Mouse (Mus musculus) MEL (cell line): ENCODE measurements around the gene Lrtm1. TPM values are rescaled to one million over a fixed set of nuclear protein-coding genes. Genes with fewer than 3 reads are reported as not detected.

Source experiments
- DNase-seq: peaks from one replicate; pipeline ENCODE4 v3.0.0; 2011; ENCODE audit warnings: low read depth, low spot score
- H3K27ac ChIP-seq: 2 replicates; pipeline ENCODE4 v1.5.1; 2012; ENCODE audit warnings: low read depth, mild to moderate bottlenecking, control low read depth, low read length, moderate library complexity; ENCODE audit not compliant: control insufficient read depth
- H3K27me3 ChIP-seq, 2 experiments: fragments of 150-350 bp in 1 of 2; sonication (generic) in 1 of 2; 2 replicates each; pipeline ENCODE4 v1.6.1; 2012; ENCODE audit warnings: low read length in 2 of 2, mild to moderate bottlenecking in 2 of 2, improper control_type of control experiment in 1 of 2, moderate library complexity in 1 of 2; ENCODE audit not compliant: insufficient read depth in 2 of 2, control insufficient read depth in 1 of 2
- H3K36me3 ChIP-seq, 2 experiments: 2 replicates each; pipeline ENCODE4 v1.6.1; 2012 to 2014; ENCODE audit warnings: low read length in 2 of 2, improper control_type of control experiment in 1 of 2, inconsistent platforms in 1 of 2, mild to moderate bottlenecking in 1 of 2; ENCODE audit not compliant: insufficient read depth in 2 of 2, control insufficient read depth in 1 of 2
- H3K4me1 ChIP-seq, 2 experiments: fragments of 150-350 bp in 1 of 2; sonication (generic) in 1 of 2; 2 replicates each; pipeline ENCODE4 v1.6.1; 2012; ENCODE audit warnings: low read length in 2 of 2, improper control_type of control experiment in 1 of 2, mild to moderate bottlenecking in 1 of 2; ENCODE audit not compliant: insufficient read depth in 2 of 2, control insufficient read depth in 1 of 2
- H3K4me3 ChIP-seq, 2 experiments: fragments of 150-350 bp in 1 of 2; sonication (generic) in 1 of 2; 2 replicates each; pipeline ENCODE4 v1.5.1; 2012; ENCODE audit warnings: low read depth in 2 of 2, low read length in 2 of 2, mild to moderate bottlenecking in 2 of 2, moderate library complexity in 2 of 2, control low read depth in 1 of 2, improper control_type of control experiment in 1 of 2; ENCODE audit not compliant: control insufficient read depth in 1 of 2, insufficient read depth in 1 of 2
- H3K79me2 ChIP-seq: 2 replicates; pipeline ENCODE4 v1.6.1; 2012; ENCODE audit warnings: mild to moderate bottlenecking, low read length, moderate library complexity; ENCODE audit not compliant: control insufficient read depth, poor library complexity, insufficient read depth
- H3K9ac ChIP-seq: 2 replicates; pipeline ENCODE4 v1.6.1; 2012; ENCODE audit warnings: low read depth, mild to moderate bottlenecking, control low read depth, low read length, moderate library complexity; ENCODE audit not compliant: control insufficient read depth, poor library complexity, severe bottlenecking
- H3K9me3 ChIP-seq: fragments of 150-350 bp; sonication (generic); replicated peaks from 2 replicates; pipeline ENCODE4 v1.6.1; 2012; ENCODE audit warnings: mild to moderate bottlenecking, low read length, improper control_type of control experiment, moderate library complexity; ENCODE audit not compliant: insufficient read depth
- CHD1 ChIP-seq: IDR thresholded peaks from 2 replicates; pipeline ENCODE4 v1.6.1; 2012; ENCODE audit warnings: low read depth, mild to moderate bottlenecking, inconsistent platforms, low read length, improper control_type of control experiment
- EP300 ChIP-seq, 2 experiments: IDR thresholded peaks; 2 replicates each; pipeline ENCODE4 v1.6.1; 2011; ENCODE audit warnings: improper control_type of control experiment in 2 of 2, low read length in 2 of 2, low read depth in 1 of 2, mild to moderate bottlenecking in 1 of 2
- ETS1 ChIP-seq: IDR thresholded peaks from 2 replicates; pipeline ENCODE4 v1.6.1; 2012; ENCODE audit warnings: low read depth, mild to moderate bottlenecking, inconsistent platforms, low read length, improper control_type of control experiment, moderate library complexity
- GATA1 ChIP-seq: IDR thresholded peaks from 2 replicates; pipeline ENCODE4 v1.6.1; 2011; ENCODE audit warnings: low read depth, low read length, improper control_type of control experiment
- JUND ChIP-seq: IDR thresholded peaks from 2 replicates; pipeline ENCODE4 v1.6.1; 2011; ENCODE audit warnings: low read depth, mild to moderate bottlenecking, improper control_type of control experiment, low read length
- MAFK ChIP-seq: IDR thresholded peaks from 2 replicates; pipeline ENCODE4 v1.6.1; 2011; ENCODE audit warnings: low read depth, mild to moderate bottlenecking, low read length, improper control_type of control experiment, borderline replicate concordance
- MYC ChIP-seq: IDR thresholded peaks from 2 replicates; pipeline ENCODE4 v1.6.1; 2011; ENCODE audit warnings: low read depth, mild to moderate bottlenecking, low read length, improper control_type of control experiment, moderate library complexity
- RCOR1 ChIP-seq: IDR thresholded peaks from 2 replicates; pipeline ENCODE4 v1.6.1; 2012; ENCODE audit warnings: low read depth, mild to moderate bottlenecking, inconsistent platforms, low read length, improper control_type of control experiment
- TBP ChIP-seq: IDR thresholded peaks from 2 replicates; pipeline ENCODE4 v1.8.0; 2011; ENCODE audit warnings: low read depth, low read length, improper control_type of control experiment
- TCF12 ChIP-seq: IDR thresholded peaks from 2 replicates; pipeline ENCODE4 v1.6.1; 2014; ENCODE audit warnings: low read depth, mild to moderate bottlenecking, inconsistent platforms, low read length, improper control_type of control experiment, moderate library complexity
- UBTF ChIP-seq: IDR thresholded peaks from 2 replicates; pipeline ENCODE4 v1.6.1; 2012; ENCODE audit warnings: low read depth, mild to moderate bottlenecking, inconsistent platforms, low read length, improper control_type of control experiment, moderate library complexity, borderline replicate concordance; ENCODE audit not compliant: insufficient read depth
- USF1 ChIP-seq: IDR thresholded peaks from 2 replicates; pipeline ENCODE4 v1.6.1; 2014; ENCODE audit warnings: low read depth, mild to moderate bottlenecking, inconsistent platforms, low read length, improper control_type of control experiment, moderate library complexity
- ZC3H11A ChIP-seq: IDR thresholded peaks from 2 replicates; pipeline ENCODE4 v1.6.1; 2012; ENCODE audit warnings: low read depth, mild to moderate bottlenecking, inconsistent platforms, low read length, improper control_type of control experiment
- ZKSCAN1 ChIP-seq: IDR thresholded peaks from 2 replicates; pipeline ENCODE4 v1.6.1; 2012; ENCODE audit warnings: low read depth, mild to moderate bottlenecking, inconsistent platforms, low read length, improper control_type of control experiment, moderate library complexity
- ZNF384 ChIP-seq: IDR thresholded peaks from 2 replicates; pipeline ENCODE4 v1.6.1; 2012; ENCODE audit warnings: low read depth, mild to moderate bottlenecking, inconsistent platforms, low read length, improper control_type of control experiment
- polyA plus RNA-seq, 2 experiments: library from polyadenylated mRNA; stranded (reverse) in 1 of 2; unstranded in 1 of 2; fragments of >175 nt in 1 of 2; fragments of >200 nt in 1 of 2; gene quantifications; 2 replicates each; pipeline versions ENCODE4 v1.2.1 to v1.2.4; 2012; ENCODE audit warnings: low replicate concordance in 2 of 2, low read depth in 1 of 2; ENCODE audit not compliant: insufficient read length in 2 of 2, insufficient read depth in 1 of 2, missing spikeins in 1 of 2
- total RNA-seq: library from RNA; depleted of rRNA; stranded (reverse); fragments of 300-350 nt; gene quantifications from 2 replicates; pipeline ENCODE4 v1.2.3, GENCODE M21; 2012

The Lrtm1 gene
- total and polyA plus RNA-seq, 3 experiments, result not detected

- no peak overlapping the region for H3K27ac ChIP-seq
- H3K9ac ChIP-seq, result no peak overlapping the region
- no peaks in the 10 kb centered on the region for H3K36me3 ChIP-seq
- no peak for DNase-seq
- no peak overlapping the region for H3K4me3 ChIP-seq
- no peaks in the 10 kb centered on the region for H3K9me3 ChIP-seq
- H3K27me3 ChIP-seq, result no peaks in the 10 kb centered on the region
- no peaks in the 10 kb centered on the region for H3K79me2 ChIP-seq
- TF ChIP-seq USF1 (no peak), JUND (no peak), TCF12 (no peak)
- no peaks in the 10 kb centered on the region for H3K4me1 ChIP-seq
Observed at GRCm38 (mm10) chr14:28979230-28979629, 38.8 kb upstream of the Lrtm1 start.

DNA sequence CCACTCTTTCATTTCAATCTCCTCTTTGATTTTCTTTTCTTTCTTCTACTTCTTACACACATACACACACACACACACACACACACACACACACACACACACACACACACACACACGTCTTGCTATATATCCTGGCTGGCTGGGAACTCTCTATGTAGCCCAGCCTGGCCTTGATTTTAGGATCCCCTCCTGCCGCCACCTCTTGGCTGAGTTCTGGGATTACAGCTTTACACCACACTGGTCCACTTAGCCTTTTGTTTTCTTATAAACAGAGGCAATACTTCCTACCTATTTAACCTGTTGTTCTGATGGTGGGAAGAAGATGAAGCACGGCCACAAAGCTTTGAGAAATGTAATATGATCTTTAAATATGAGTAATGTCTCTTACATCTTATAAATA lies 37.5 kb upstream of the Lrtm1 start:
- TF ChIP-seq MYC, result no peak
- TF ChIP-seq TBP, result no peak
- TF ChIP-seq EP300 (IDR thresholded peaks at IDR 0.05; ENCODE audit: low read depth in 1 of 2, low read length in 2 of 2), result no peak
- TF ChIP-seq ZKSCAN1, result no peak
- no peak for TF ChIP-seq MAFK
- TF ChIP-seq GATA1, result no peak
- TF ChIP-seq ZNF384, result no peak
- no peak for TF ChIP-seq UBTF
- TF ChIP-seq RCOR1, result no peak
- TF ChIP-seq ZC3H11A, result no peak
- TF ChIP-seq ETS1, result no peak
- TF ChIP-seq CHD1, result no peak
- TF ChIP-seq, all 39 proteins: peak for 0
- no peaks in the 10 kb centered on the region for H3K4me1 ChIP-seq
- no peak overlapping the region for H3K27ac ChIP-seq
- H3K4me3 ChIP-seq, result no peak overlapping the region
- no peak overlapping the region for H3K9ac ChIP-seq
- no peaks in the 10 kb centered on the region for H3K9me3 ChIP-seq
- no peaks in the 10 kb centered on the region for H3K79me2 ChIP-seq
- no peak for DNase-seq
- H3K27me3 ChIP-seq, result no peaks in the 10 kb centered on the region
- H3K36me3 ChIP-seq, result no peaks in the 10 kb centered on the region

DNA sequence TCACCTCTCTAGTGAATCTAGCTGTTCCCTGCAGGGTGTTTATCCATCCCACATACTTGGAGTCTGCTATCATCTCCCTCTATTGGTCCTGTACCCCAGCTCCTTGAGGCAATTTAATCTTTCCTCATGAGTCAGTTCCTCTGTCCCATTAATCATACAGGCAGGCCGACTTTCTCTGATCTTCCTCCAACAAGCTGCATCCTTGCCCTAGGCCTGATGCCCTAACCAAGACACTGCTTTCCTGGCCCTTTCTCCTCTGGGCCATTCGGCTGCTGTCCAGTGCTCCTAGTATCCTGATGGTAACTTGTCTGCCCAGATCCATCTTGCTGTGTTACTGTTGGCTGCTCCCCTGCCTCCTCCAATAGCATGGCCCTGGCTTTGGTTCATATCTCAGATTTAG lies 33.7 kb upstream of the Lrtm1 start:
- no peak overlapping the region for H3K4me3 ChIP-seq
- no peak overlapping the region for H3K9ac ChIP-seq
- no peaks in the 10 kb centered on the region for H3K4me1 ChIP-seq
- TF ChIP-seq JUND, result no peak
- no peaks in the 10 kb centered on the region for H3K79me2 ChIP-seq
- H3K36me3 ChIP-seq, result no peaks in the 10 kb centered on the region
- H3K27me3 ChIP-seq, result no peaks in the 10 kb centered on the region
- DNase-seq, result no peak
- H3K9me3 ChIP-seq, result no peaks in the 10 kb centered on the region
- no peak overlapping the region for H3K27ac ChIP-seq
